Mouse (Mus musculus): ENCODE data around the gene Ccdc86. TPM values are rescaled to one million over a fixed set of nuclear protein-coding genes. Genes with fewer than 3 reads are reported as not detected.

Gene Ccdc86
- total RNA-seq, 2 experiments from 2014 or later, result 15.4 to 18.5 TPM

- no peak for DNase-seq (ENCODE audit: low spot score in 2 of 2)
Measured at GRCm38 (mm10) chr19:10952021-10952939, 3.2 kb upstream of the Ccdc86 start.

- no peak for DNase-seq (ENCODE audit: low spot score in 2 of 2)
Measured at GRCm38 (mm10) chr19:10949558-10949957, 492 bp upstream of the Ccdc86 start.

- DNase-seq (ENCODE audit: low spot score in 2 of 2), result no peak
Measured at GRCm38 (mm10) chr19:10948416-10948815, 650 bp downstream of the Ccdc86 start.

- no peak for DNase-seq (ENCODE audit: low spot score in 2 of 2)
Measured at GRCm38 (mm10) chr19:10947219-10947618, 1.8 kb downstream of the Ccdc86 start.

GRCm38 (mm10) chr19:10946506-10946905 is 2.6 kb downstream of the Ccdc86 start:
- no peak for DNase-seq (ENCODE audit: low spot score in 2 of 2)

GRCm38 (mm10) chr19:10943955-10944354 is 5.1 kb downstream of the Ccdc86 start:
- no peak for DNase-seq (ENCODE audit: low spot score in 2 of 2)

GRCm38 (mm10) chr19:10940801-10941457 is 8.1 kb downstream of the Ccdc86 start:
- no peak for DNase-seq (ENCODE audit: low spot score in 2 of 2)

GRCm38 (mm10) chr19:10940097-10940800 is 8.8 kb downstream of the Ccdc86 start:
- DNase-seq (ENCODE audit: low spot score in 2 of 2), result peak; percentile 26 to 30

GRCm38 (mm10) chr19:10938771-10939170 is 10.3 kb downstream of the Ccdc86 start:
- DNase-seq (ENCODE audit: low spot score in 2 of 2), result no peak

GRCm38 (mm10) chr19:10937110-10937563 is 11.9 kb downstream of the Ccdc86 start, which contains the start of gene Ptgdr2:
Gene Ptgdr2 (plus strand): TSS chr19:10937160.
- no peak for DNase-seq (ENCODE audit: low spot score in 2 of 2)

- no peak for DNase-seq (ENCODE audit: low spot score in 2 of 2)
Measured at GRCm38 (mm10) chr19:10936077-10936476, 13.0 kb downstream of the Ccdc86 start.

GRCm38 (mm10) chr19:10935029-10935428 is 14.0 kb downstream of the Ccdc86 start:
- no peak for DNase-seq (ENCODE audit: low spot score in 2 of 2)

GRCm38 (mm10) chr19:10930641-10931040 is 18.4 kb downstream of the Ccdc86 start:
- no peak for DNase-seq (ENCODE audit: low spot score in 2 of 2)

GRCm38 (mm10) chr19:10926666-10927065 is 22.4 kb downstream of the Ccdc86 start:
- DNase-seq (ENCODE audit: low spot score in 2 of 2), result no peak

- no peak for DNase-seq (ENCODE audit: low spot score in 2 of 2)
Measured at GRCm38 (mm10) chr19:10926123-10926621, 22.9 kb downstream of the Ccdc86 start.

GRCm38 (mm10) chr19:10924220-10924619 is 24.8 kb downstream of the Ccdc86 start:
- DNase-seq (ENCODE audit: low spot score in 2 of 2), result no peak

- DNase-seq (ENCODE audit: low spot score in 2 of 2), result no peak
Measured at GRCm38 (mm10) chr19:10921058-10921457, 28.0 kb downstream of the Ccdc86 start.

GRCm38 (mm10) chr19:10920532-10920931 is 28.5 kb downstream of the Ccdc86 start, which contains the start of gene Zp1:
Gene Zp1 (minus strand): TSS chr19:10920632.
- DNase-seq (ENCODE audit: low spot score in 2 of 2), result no peak

GRCm38 (mm10) chr19:10918321-10918991 is 30.6 kb downstream of the Ccdc86 start:
- no peak for DNase-seq (ENCODE audit: low spot score in 2 of 2)

- no peak for DNase-seq (ENCODE audit: low spot score in 2 of 2)
Measured at GRCm38 (mm10) chr19:10916506-10916905, 32.6 kb downstream of the Ccdc86 start.

GRCm38 (mm10) chr19:10914870-10915269 is 34.2 kb downstream of the Ccdc86 start:
- no peak for DNase-seq (ENCODE audit: low spot score in 2 of 2)
